Mouse (Mus musculus) MEL (cell line): ENCODE measurements at regions not wholly inside any gene's neighbourhood (a gene's known extent, or its start where the extent isn't known, plus 50 kb on each side); places are given as distances from the start of the nearest gene placed in this dataset.

Experiments used
- CHD1 ChIP-seq: IDR thresholded peaks from 2 replicates; pipeline ENCODE4 v1.6.1; 2012; ENCODE audit warnings: low read depth, mild to moderate bottlenecking, inconsistent platforms, low read length, improper control_type of control experiment
- CTCF ChIP-seq, 3 experiments: IDR thresholded peaks in 2 of 3; conservative IDR thresholded peaks in 1 of 3; 2 replicates each; pipeline ENCODE4 v1.5.1; 2011 to 2012; ENCODE audit warnings: low read length in 3 of 3, low read depth in 2 of 3, mild to moderate bottlenecking in 2 of 3, improper control_type of control experiment in 1 of 3, inconsistent platforms in 1 of 3, mixed read lengths in 1 of 3, moderate library complexity in 1 of 3; ENCODE audit not compliant: control insufficient read depth in 1 of 3, insufficient read depth in 1 of 3, poor library complexity in 1 of 3, severe bottlenecking in 1 of 3
- ETS1 ChIP-seq: IDR thresholded peaks from 2 replicates; pipeline ENCODE4 v1.6.1; 2012; ENCODE audit warnings: low read depth, mild to moderate bottlenecking, inconsistent platforms, low read length, improper control_type of control experiment, moderate library complexity
- JUND ChIP-seq: IDR thresholded peaks from 2 replicates; pipeline ENCODE4 v1.6.1; 2011; ENCODE audit warnings: low read depth, mild to moderate bottlenecking, improper control_type of control experiment, low read length
- KAT2A ChIP-seq: conservative IDR thresholded peaks from 2 replicates; pipeline ENCODE4 v1.6.1; 2012; ENCODE audit warnings: low read depth, low read length, improper control_type of control experiment, inconsistent platforms
- MXI1 ChIP-seq: IDR thresholded peaks from 2 replicates; pipeline ENCODE4 v1.6.1; 2011; ENCODE audit warnings: mild to moderate bottlenecking, low read depth, low read length, improper control_type of control experiment
- NRF1 ChIP-seq: IDR thresholded peaks from 2 replicates; pipeline ENCODE4 v1.6.1; 2014; ENCODE audit warnings: low read depth, mild to moderate bottlenecking, inconsistent platforms, low read length, improper control_type of control experiment, moderate library complexity; ENCODE audit not compliant: poor library complexity, insufficient read depth, severe bottlenecking
- POLR2A ChIP-seq, 2 experiments: IDR thresholded peaks; 2 replicates each; pipeline ENCODE4 v1.6.1; 2011 to 2012; ENCODE audit warnings: low read length in 2 of 2, mild to moderate bottlenecking in 2 of 2, control low read depth in 1 of 2, improper control_type of control experiment in 1 of 2, low read depth in 1 of 2, moderate library complexity in 1 of 2; ENCODE audit not compliant: control insufficient read depth in 1 of 2, insufficient read depth in 1 of 2, poor library complexity in 1 of 2
- RAD21 ChIP-seq: IDR thresholded peaks from 2 replicates; pipeline ENCODE4 v1.6.1; 2011; ENCODE audit warnings: mild to moderate bottlenecking, low read depth, low read length, improper control_type of control experiment
- TCF12 ChIP-seq: IDR thresholded peaks from 2 replicates; pipeline ENCODE4 v1.6.1; 2014; ENCODE audit warnings: low read depth, mild to moderate bottlenecking, inconsistent platforms, low read length, improper control_type of control experiment, moderate library complexity
- USF2 ChIP-seq, 2 experiments: IDR thresholded peaks; 2 replicates each; pipeline ENCODE4 v1.6.1; 2011 to 2012; ENCODE audit warnings: improper control_type of control experiment in 2 of 2, low read length in 2 of 2, borderline replicate concordance in 1 of 2, inconsistent platforms in 1 of 2, low read depth in 1 of 2, mild to moderate bottlenecking in 1 of 2; ENCODE audit not compliant: insufficient read depth in 1 of 2

DNA sequence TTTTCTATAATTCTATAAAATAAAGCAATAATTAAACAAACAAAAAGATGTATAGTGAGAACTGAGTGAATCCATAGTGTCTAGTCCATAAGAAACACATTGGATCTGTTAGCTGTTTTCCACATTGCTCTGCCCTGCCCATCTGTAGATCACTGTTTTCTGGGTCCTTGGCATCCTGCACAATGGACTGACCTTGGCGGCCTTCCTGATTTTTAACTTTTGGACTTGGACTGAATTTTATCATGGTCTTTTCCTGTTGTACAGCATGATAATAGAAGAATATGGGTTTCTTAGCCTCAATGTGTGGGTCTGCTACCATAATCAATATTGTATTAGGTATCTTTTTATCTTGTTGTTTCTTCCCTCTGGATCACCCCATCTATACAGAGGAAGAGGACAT is 456.0 kb downstream of the 1810013L24Rik start:
- TF ChIP-seq RAD21 (no peak), MXI1 (no peak), USF2 (IDR thresholded peaks at IDR 0.05; ENCODE audit: borderline replicate concordance in 1 of 2, insufficient read depth in 1 of 2, low read depth in 1 of 2, low read length in 2 of 2) (no peak), NRF1 (no peak), KAT2A (no peak), CHD1 (no peak), POLR2A (IDR thresholded peaks at IDR 0.05; ENCODE audit: control insufficient read depth in 1 of 2, insufficient read depth in 1 of 2, low read depth in 1 of 2, low read length in 2 of 2, poor library complexity in 1 of 2) (no peak), TCF12 (no peak), CTCF (IDR thresholded peaks at IDR 0.05 in 2 of 3, conservative IDR thresholded peaks at IDR 0.05 in 1 of 3; ENCODE audit: control insufficient read depth in 1 of 3, insufficient read depth in 1 of 3, low read depth in 2 of 3, low read length in 3 of 3, poor library complexity in 1 of 3, severe bottlenecking in 1 of 3) (no peak), ETS1 (no peak), JUND (no peak)
